Mouse (Mus musculus) ES-Bruce4 (cell line): ENCODE measurements around the gene Ttll6. TPM values are rescaled to one million over a fixed set of nuclear protein-coding genes. Genes with fewer than 3 reads are reported as not detected.
A peak's percentile ranks its signal among the peaks of the same experiment; 100 is the strongest.

Experiments
- H3K27ac ChIP-seq: 2 replicates; pipeline ENCODE4 v1.5.1; 2012; ENCODE audit warnings: low read length, inconsistent platforms; ENCODE audit not compliant: insufficient read depth
- H3K27me3 ChIP-seq: 2 replicates; pipeline ENCODE4 v1.6.1; 2012; ENCODE audit warnings: mild to moderate bottlenecking, low read length, inconsistent platforms; ENCODE audit not compliant: control insufficient read depth, poor library complexity, insufficient read depth, severe bottlenecking
- H3K36me3 ChIP-seq: 2 replicates; pipeline ENCODE4 v1.6.1; 2012; ENCODE audit warnings: inconsistent platforms, mild to moderate bottlenecking, low read length, moderate library complexity; ENCODE audit not compliant: control insufficient read depth, poor library complexity, insufficient read depth, severe bottlenecking
- H3K4me1 ChIP-seq: one replicate; pipeline ENCODE4 v1.8.1; 2011; ENCODE audit warnings: low read length; ENCODE audit not compliant: control insufficient read depth, insufficient read depth
- H3K4me3 ChIP-seq: 2 replicates; pipeline ENCODE4 v1.5.1; 2011; ENCODE audit warnings: low read depth, mild to moderate bottlenecking, low read length
- H3K9ac ChIP-seq: 2 replicates; pipeline ENCODE4 v1.6.1; 2012; ENCODE audit warnings: low read depth, mild to moderate bottlenecking, inconsistent platforms; ENCODE audit not compliant: poor library complexity, severe bottlenecking
- H3K9me3 ChIP-seq: replicated peaks from 2 replicates; pipeline ENCODE4 v1.6.1; 2012; ENCODE audit warnings: mild to moderate bottlenecking, low read length, inconsistent platforms; ENCODE audit not compliant: control insufficient read depth, poor library complexity, insufficient read depth, severe bottlenecking
- CTCF ChIP-seq: IDR thresholded peaks from one replicate; pipeline ENCODE4 v1.8.1; 2011; ENCODE audit warnings: low read depth, low read length
- EP300 ChIP-seq: IDR thresholded peaks from 2 replicates; pipeline ENCODE4 v1.6.1; 2011; ENCODE audit warnings: low read depth, low read length; ENCODE audit not compliant: insufficient read depth
- POLR2A ChIP-seq: IDR thresholded peaks from one replicate; pipeline ENCODE4 v1.8.1; 2011; ENCODE audit warnings: low read length; ENCODE audit not compliant: insufficient read depth
- polyA plus RNA-seq: library from polyadenylated mRNA; stranded (reverse); fragments of >200 nt; gene quantifications from 2 replicates; pipeline ENCODE4 v1.2.4, GENCODE M21; 2011; ENCODE audit warnings: low read depth; ENCODE audit not compliant: missing spikeins, insufficient read depth, insufficient read length

Gene Ttll6
- polyA plus RNA-seq, 1 experiment, result 6.9 TPM

- TF ChIP-seq POLR2A (no peak), CTCF (no peak), EP300 (no peak)
- H3K36me3 ChIP-seq, result no peaks in the 10 kb centered on the region
- 0 out of 2 replicates have a peak overlapping the region, but pooled peaks have one; percentile 9 for H3K9ac ChIP-seq
- H3K27ac ChIP-seq, result no peak overlapping the region
- no peaks in the 10 kb centered on the region for H3K9me3 ChIP-seq
- H3K4me1 ChIP-seq, result no peaks in the 10 kb centered on the region
- peaks cover 24% of the 10 kb centered on the region for H3K27me3 ChIP-seq
- H3K4me3 ChIP-seq, result peak overlapping the region; percentile 32
These were observed 69.7 kb downstream of the Ttll6 start for GRCm38 (mm10) chr11:96203182-96203788.

- Histone ChIP-seq H3K9ac (no peak overlapping the region), H3K4me3 (peak overlapping the region; percentile 32), H3K9me3 (no peaks in the 10 kb centered on the region), H3K27ac (no peak overlapping the region), H3K27me3 (peaks cover 24% of the 10 kb centered on the region), H3K36me3 (no peaks in the 10 kb centered on the region), H3K4me1 (no peaks in the 10 kb centered on the region)
- TF ChIP-seq CTCF, result no peak
- no peak for TF ChIP-seq POLR2A
- no peak for TF ChIP-seq EP300
These were observed 70.2 kb downstream of the Ttll6 start for GRCm38 (mm10) chr11:96203789-96204186.

DNA sequence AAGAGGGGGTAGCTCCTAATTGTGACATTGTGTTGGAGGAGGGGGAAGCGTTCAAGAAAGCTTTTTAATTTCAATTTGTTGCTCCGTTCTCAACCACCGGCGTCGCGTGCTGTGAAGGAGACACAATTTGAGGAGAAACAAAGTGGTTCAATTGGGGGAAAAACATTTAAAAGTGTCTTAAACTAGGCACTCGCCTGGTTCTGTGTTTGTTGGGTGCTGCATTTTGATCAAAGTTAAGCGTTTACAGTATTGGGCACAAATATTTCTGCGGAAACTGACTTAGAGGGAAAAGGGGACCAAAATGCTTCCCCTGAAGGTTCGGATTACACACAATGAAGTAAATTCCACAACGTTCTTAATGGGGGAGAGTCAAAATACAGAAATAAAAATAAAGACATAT lies 70.8 kb downstream of the Ttll6 start:
- Histone ChIP-seq H3K4me1 (no peaks in the 10 kb centered on the region), H3K4me3 (no peak overlapping the region), H3K9me3 (no peaks in the 10 kb centered on the region), H3K36me3 (no peaks in the 10 kb centered on the region), H3K27me3 (peaks cover 24% of the 10 kb centered on the region), H3K9ac (no peak overlapping the region), H3K27ac (no peak overlapping the region)
- TF ChIP-seq EP300 (no peak), CTCF (no peak), POLR2A (no peak)

DNA sequence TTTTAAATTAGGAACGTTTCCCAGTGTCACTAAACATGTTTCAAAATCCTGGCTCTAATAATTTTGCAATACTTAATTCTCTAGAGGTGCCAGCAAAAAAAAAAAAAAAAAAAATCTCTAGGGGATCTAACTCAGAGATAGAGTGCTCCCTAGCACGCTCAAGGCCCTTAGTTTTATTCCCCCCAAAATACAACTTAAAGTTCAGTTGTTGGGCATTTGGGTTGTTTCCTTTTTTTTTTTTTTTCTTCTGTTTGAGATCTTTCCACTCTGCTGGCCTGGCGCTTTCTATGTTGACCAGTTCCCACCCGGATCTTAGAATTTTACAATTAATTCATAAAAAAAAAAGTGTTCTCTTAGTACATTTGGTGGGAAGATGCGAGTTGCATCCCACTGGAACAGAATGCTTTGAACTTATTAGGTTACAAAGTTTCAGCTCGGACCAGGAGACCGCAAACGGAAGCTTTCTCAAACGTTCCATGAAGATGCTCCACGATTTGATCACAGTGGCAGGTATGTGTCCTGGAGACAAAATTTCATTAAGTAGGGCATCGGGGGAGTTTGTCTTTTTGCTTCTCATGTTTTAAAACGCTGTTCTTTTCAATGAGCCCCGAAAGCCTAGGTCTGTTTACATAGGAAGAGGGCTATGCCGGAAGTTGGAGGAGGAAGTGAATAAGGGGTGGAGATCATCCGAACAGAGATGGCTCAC lies 72.0 kb downstream of the Ttll6 start:
- Histone ChIP-seq H3K27ac (no peak overlapping the region), H3K4me3 (no peak overlapping the region), H3K36me3 (no peaks in the 10 kb centered on the region), H3K9me3 (no peaks in the 10 kb centered on the region), H3K27me3 (peaks cover 24% of the 10 kb centered on the region), H3K4me1 (no peaks in the 10 kb centered on the region), H3K9ac (no peak overlapping the region)
- no peak for TF ChIP-seq POLR2A
- TF ChIP-seq EP300, result no peak
- TF ChIP-seq CTCF, result no peak

Other genes starting within 250 kb of the Ttll6 start
- 3.1 and 4.5 TPM in 2 replicates for gene B4galnt2, start 218.9 kb upstream of the Ttll6 start, polyA plus RNA-seq
- 379 and 392 TPM in 2 replicates for gene Igf2bp1, start 127.8 kb upstream of the Ttll6 start, polyA plus RNA-seq
- not detected in 2 replicates for gene Gip, start 109.2 kb upstream of the Ttll6 start, polyA plus RNA-seq
- gene Snf8, start 98.9 kb upstream of the Ttll6 start, polyA plus RNA-seq, result 56.1 and 62.1 TPM in 2 replicates
- gene Ube2z, start 68.4 kb upstream of the Ttll6 start, polyA plus RNA-seq, result 85.7 and 86.6 TPM in 2 replicates
- gene Atp5g1, start 58.1 kb upstream of the Ttll6 start, polyA plus RNA-seq, result 184 and 191 TPM in 2 replicates
- 16.7 and 18.0 TPM in 2 replicates for gene Calcoco2, start 21.8 kb upstream of the Ttll6 start, polyA plus RNA-seq
- gene Hoxb13, start 60.5 kb downstream of the Ttll6 start, polyA plus RNA-seq, result not detected in 2 replicates
- 1.5 and 1.6 TPM in 2 replicates for gene Hoxb9, start 137.7 kb downstream of the Ttll6 start, polyA plus RNA-seq
- gene Hoxb8, start 148.1 kb downstream of the Ttll6 start, polyA plus RNA-seq, result 0.48 TPM in 1 of 2 replicates, not detected in the other
- not detected in 2 replicates for gene Hoxb7, start 152.8 kb downstream of the Ttll6 start, polyA plus RNA-seq
- not detected in 2 replicates for gene Hoxb6, start 158.7 kb downstream of the Ttll6 start, polyA plus RNA-seq
- not detected in 2 replicates for gene Hoxb5, start 169.6 kb downstream of the Ttll6 start, polyA plus RNA-seq
- gene Hoxb4, start 184.5 kb downstream of the Ttll6 start, polyA plus RNA-seq, result 0.35 and 0.70 TPM in 2 replicates
- gene Hoxb3, start 189.5 kb downstream of the Ttll6 start, polyA plus RNA-seq, result 0.67 TPM in 1 of 2 replicates, not detected in the other
- gene Hoxb2, start 216.7 kb downstream of the Ttll6 start, polyA plus RNA-seq, result 0.49 and 0.70 TPM in 2 replicates
- not detected in 2 replicates for gene Hoxb1, start 232.0 kb downstream of the Ttll6 start, polyA plus RNA-seq